Mouse (Mus musculus): Measurements from ENCODE around the gene Ergic1. TPM values are rescaled to one million over a fixed set of nuclear protein-coding genes. Genes with fewer than 3 reads are reported as not detected.

Ergic1 gene
- polyA plus RNA-seq, 1 experiment from 2014 or later, result 99.9 TPM

DNA sequence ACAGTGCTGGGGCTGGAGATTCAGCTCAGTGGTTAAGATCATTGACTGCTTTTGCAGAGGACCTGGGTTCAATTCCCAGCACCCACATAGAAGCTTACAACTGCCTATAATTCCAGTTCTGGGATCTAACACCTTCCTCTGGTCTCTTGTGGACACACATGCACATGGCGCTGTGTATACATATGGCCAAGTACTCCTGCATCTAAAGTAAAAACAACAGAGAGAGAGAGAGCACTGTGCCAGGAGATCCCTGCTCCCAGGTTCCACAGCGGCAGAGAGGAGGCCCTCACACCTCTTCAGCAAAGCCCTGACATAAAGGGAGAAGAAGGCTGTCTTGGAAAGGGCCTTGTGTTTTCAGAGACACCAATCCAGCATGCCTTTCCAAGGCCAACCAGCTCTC lies 82.7 kb downstream of the Ergic1 start:
- Histone ChIP-seq H3K27ac (peak overlapping the region; percentile 68), H3K9me3 (no peaks in the 10 kb centered on the region), H3K4me1 (peaks cover 16% of the 10 kb centered on the region), H3K4me3 (replicated peaks) (no peak overlapping the region), H3K9ac (no peak overlapping the region), H3K36me3 (replicated peaks) (peaks cover 97% of the 10 kb centered on the region), H3K27me3 (no peaks in the 10 kb centered on the region), H3K4me2 (no peak overlapping the region)
- WGBS, result 92% methylated on average over 2 of the region's 2 CpGs
- ATAC-seq (ENCODE audit: low FRiP score), result no peak

GRCm38 (mm10) chr17:26644509-26645410 lies 83.5 kb downstream of the Ergic1 start:
- Histone ChIP-seq H3K9ac (no peak overlapping the region), H3K4me1 (peaks cover 16% of the 10 kb centered on the region), H3K4me3 (replicated peaks) (no peak overlapping the region), H3K27ac (peak overlapping the region; percentile 68), H3K4me2 (no peak overlapping the region), H3K9me3 (no peaks in the 10 kb centered on the region), H3K36me3 (replicated peaks) (peaks cover 97% of the 10 kb centered on the region), H3K27me3 (no peaks in the 10 kb centered on the region)
- ATAC-seq (ENCODE audit: low FRiP score), result peak; percentile 81
- 63% methylated on average over 9 of the region's 9 CpGs for WGBS

DNA sequence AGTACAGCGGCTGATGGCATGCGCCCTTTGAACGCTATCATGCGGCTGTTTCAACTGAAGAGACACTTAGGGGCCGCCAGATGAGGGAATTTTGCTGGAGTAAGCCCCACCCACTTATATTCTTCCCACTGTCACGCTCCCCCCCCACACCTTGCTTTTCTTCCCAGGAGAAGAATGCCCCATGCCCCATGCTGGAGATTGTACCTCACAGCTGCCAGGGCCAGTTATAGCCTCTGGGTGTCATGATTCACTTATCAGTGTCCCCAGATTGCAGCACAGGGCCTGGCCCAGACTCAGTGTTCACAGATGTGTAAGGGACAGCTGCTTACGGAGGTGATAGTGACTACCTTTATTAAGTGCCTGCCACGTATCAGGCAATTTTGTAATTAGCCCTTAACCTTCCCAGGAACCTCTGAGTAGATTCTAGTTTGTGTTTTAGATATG lies 84.1 kb downstream of the Ergic1 start:
- peaks cover 16% of the 10 kb centered on the region for H3K4me1 ChIP-seq
- H3K27ac ChIP-seq, result peak overlapping the region; percentile 25; the same call in 1 of the 2 replicates
- H3K9me3 ChIP-seq, result no peaks in the 10 kb centered on the region
- H3K36me3 ChIP-seq (replicated peaks), result peaks cover 95% of the 10 kb centered on the region
- no peak overlapping the region for H3K4me3 ChIP-seq (replicated peaks)
- no peaks in the 10 kb centered on the region for H3K27me3 ChIP-seq
- no peak overlapping the region for H3K9ac ChIP-seq
- peak; percentile 15; the same call in 1 of the 2 replicates for ATAC-seq (ENCODE audit: low FRiP score)
- H3K4me2 ChIP-seq, result no peak overlapping the region
- WGBS, result 86% methylated on average over 8 of the region's 8 CpGs

DNA sequence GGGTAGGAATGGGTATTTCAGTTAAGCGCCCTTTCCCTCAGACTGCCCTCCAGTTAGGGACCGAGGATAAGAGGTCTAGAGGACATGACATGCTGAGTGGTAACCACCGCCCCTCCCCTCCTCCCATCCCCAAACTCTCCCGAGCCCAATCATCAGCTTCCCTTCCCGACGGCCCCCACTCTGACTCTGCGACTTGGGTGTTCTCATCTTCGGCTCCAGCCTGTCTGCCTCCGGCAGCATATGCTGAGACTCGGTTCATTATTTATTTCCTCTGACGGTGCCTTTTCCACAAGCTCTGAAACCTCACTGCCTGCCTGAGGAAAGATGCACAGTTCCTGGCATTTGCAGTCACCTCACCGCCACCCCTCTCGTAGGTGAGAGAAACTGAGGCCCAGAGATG lies 86.0 kb downstream of the Ergic1 start:
- no peak overlapping the region for H3K9ac ChIP-seq
- H3K4me3 ChIP-seq (replicated peaks), result no peak overlapping the region
- ATAC-seq (ENCODE audit: low FRiP score), result no peak
- no peak overlapping the region for H3K27ac ChIP-seq
- no peaks in the 10 kb centered on the region for H3K9me3 ChIP-seq
- peaks cover 16% of the 10 kb centered on the region for H3K4me1 ChIP-seq
- H3K27me3 ChIP-seq, result no peaks in the 10 kb centered on the region
- H3K4me2 ChIP-seq, result no peak overlapping the region
- peaks cover 85% of the 10 kb centered on the region for H3K36me3 ChIP-seq (replicated peaks)
- WGBS, result 81% methylated on average over 13 of the region's 13 CpGs

GRCm38 (mm10) chr17:26649565-26649964 lies 88.3 kb downstream of the Ergic1 start:
- peaks cover 10% of the 10 kb centered on the region; the same call in 1 of the 2 replicates for H3K4me1 ChIP-seq
- peaks cover 85% of the 10 kb centered on the region for H3K36me3 ChIP-seq (replicated peaks)
- H3K9ac ChIP-seq, result no peak overlapping the region
- no peaks in the 10 kb centered on the region for H3K27me3 ChIP-seq
- no peak overlapping the region for H3K27ac ChIP-seq
- no peaks in the 10 kb centered on the region for H3K9me3 ChIP-seq
- WGBS, result 87% methylated on average over 4 of the region's 4 CpGs
- H3K4me3 ChIP-seq (replicated peaks), result no peak overlapping the region
- no peak for ATAC-seq (ENCODE audit: low FRiP score)
- no peak overlapping the region for H3K4me2 ChIP-seq

- Histone ChIP-seq H3K9me3 (no peaks in the 10 kb centered on the region), H3K27ac (no peak overlapping the region), H3K4me3 (replicated peaks) (no peak overlapping the region), H3K27me3 (no peaks in the 10 kb centered on the region), H3K36me3 (replicated peaks) (peaks cover 85% of the 10 kb centered on the region), H3K9ac (no peak overlapping the region), H3K4me2 (no peak overlapping the region), H3K4me1 (no peaks in the 10 kb centered on the region)
- 83% methylated on average over 14 of the region's 14 CpGs for WGBS
- ATAC-seq (ENCODE audit: low FRiP score), result no peak
Observed at GRCm38 (mm10) chr17:26650451-26651363, 89.4 kb downstream of the Ergic1 start.

- H3K9ac ChIP-seq, result no peak overlapping the region
- no peak for ATAC-seq (ENCODE audit: low FRiP score)
Observed at GRCm38 (mm10) chr17:26658854-26659572, 97.7 kb downstream of the Ergic1 start.

DNA sequence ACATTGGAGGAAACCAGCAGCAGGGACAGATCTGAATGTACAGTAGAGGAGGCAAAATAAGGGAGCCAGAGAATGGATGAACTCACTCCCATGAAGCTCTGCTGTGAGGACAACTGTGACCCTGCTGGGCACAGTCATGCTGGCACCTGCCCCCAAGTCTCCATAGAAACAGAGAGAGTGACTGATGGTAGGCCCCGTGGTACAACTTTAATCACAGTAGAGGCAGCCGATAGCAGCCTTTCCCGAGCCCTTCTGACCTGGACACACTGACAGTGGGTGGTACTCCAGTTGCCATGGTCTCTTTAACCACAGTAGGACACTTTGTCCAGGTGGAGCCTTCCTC lies 98.3 kb downstream of the Ergic1 start:
- WGBS, result 71% methylated on average over 3 of the region's 3 CpGs
- Histone ChIP-seq H3K27ac (no peak overlapping the region), H3K36me3 (replicated peaks) (peaks cover 26% of the 10 kb centered on the region), H3K9ac (no peak overlapping the region), H3K4me2 (no peak overlapping the region), H3K4me3 (replicated peaks) (no peak overlapping the region), H3K27me3 (peaks cover 3% of the 10 kb centered on the region; the same call in 1 of the 2 replicates), H3K4me1 (peaks cover 15% of the 10 kb centered on the region), H3K9me3 (no peaks in the 10 kb centered on the region)
- no peak for ATAC-seq (ENCODE audit: low FRiP score)

More at GRCm38 (mm10) chr17:26658854-26659572, 97.7 kb downstream of the Ergic1 start:
- H3K4me2 ChIP-seq, result no peak overlapping the region
- WGBS, result 43% methylated on average over 21 of the region's 21 CpGs
- no peak overlapping the region for H3K27ac ChIP-seq
- H3K9me3 ChIP-seq, result no peaks in the 10 kb centered on the region
- peaks cover 3% of the 10 kb centered on the region; the same call in 1 of the 2 replicates for H3K27me3 ChIP-seq
- peaks cover 31% of the 10 kb centered on the region for H3K36me3 ChIP-seq (replicated peaks)
- peaks cover 14% of the 10 kb centered on the region for H3K4me1 ChIP-seq
- no peak overlapping the region for H3K4me3 ChIP-seq (replicated peaks)

DNA sequence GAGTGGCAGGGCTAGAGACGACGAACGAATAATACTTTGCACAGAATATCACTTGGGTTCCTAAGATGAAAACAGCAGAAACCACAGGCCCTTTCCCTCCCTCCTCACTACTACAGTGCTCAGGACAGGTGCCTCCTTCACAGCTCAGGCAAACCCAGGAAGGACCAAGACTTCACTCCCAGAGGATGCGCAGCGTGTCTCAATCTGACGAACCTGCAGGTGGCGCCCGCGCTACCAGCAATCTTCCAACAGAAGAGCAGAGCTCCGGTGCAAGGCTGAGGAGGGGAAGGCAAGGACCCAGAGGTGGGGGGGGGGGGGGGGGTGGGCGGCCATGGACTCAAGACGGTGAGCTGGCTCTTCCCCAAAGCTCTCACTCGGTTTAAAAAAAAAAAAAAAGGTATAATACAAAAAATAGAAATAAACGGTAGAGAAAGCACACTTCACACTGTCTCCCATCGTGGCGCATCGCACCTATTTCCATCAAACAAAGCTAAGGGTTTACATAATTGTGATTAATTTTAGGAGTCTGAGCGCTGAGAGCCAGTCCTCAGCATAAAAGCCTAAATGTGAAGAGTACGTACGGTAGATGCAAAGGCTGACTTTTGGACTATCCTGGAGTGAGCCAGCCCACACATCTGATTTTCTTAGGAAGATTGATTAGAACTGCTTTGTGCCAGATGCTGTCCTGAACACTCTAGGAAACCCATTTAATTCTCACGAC lies 99.1 kb downstream of the Ergic1 start:
- H3K4me2 ChIP-seq, result peak overlapping the region; percentile 22; the same call in 1 of the 2 replicates
- WGBS, result 27% methylated on average over 21 of the region's 21 CpGs
- no peaks in the 10 kb centered on the region for H3K9me3 ChIP-seq
- peaks cover 18% of the 10 kb centered on the region for H3K36me3 ChIP-seq (replicated peaks)
- no peak overlapping the region for H3K9ac ChIP-seq
- H3K4me3 ChIP-seq (replicated peaks), result no peak overlapping the region
- peaks cover 15% of the 10 kb centered on the region for H3K4me1 ChIP-seq
- ATAC-seq (ENCODE audit: low FRiP score), result peak; percentile 62
- no peak overlapping the region for H3K27ac ChIP-seq
- peaks cover 3% of the 10 kb centered on the region; the same call in 1 of the 2 replicates for H3K27me3 ChIP-seq

GRCm38 (mm10) chr17:26662204-26662603 lies 100.9 kb downstream of the Ergic1 start:
- no peak overlapping the region for H3K4me2 ChIP-seq
- H3K27ac ChIP-seq, result no peak overlapping the region
- peaks cover 3% of the 10 kb centered on the region; the same call in 1 of the 2 replicates for H3K27me3 ChIP-seq
- no peak overlapping the region for H3K4me3 ChIP-seq (replicated peaks)
- H3K9me3 ChIP-seq, result no peaks in the 10 kb centered on the region
- H3K4me1 ChIP-seq, result peaks cover 15% of the 10 kb centered on the region
- no peak overlapping the region for H3K9ac ChIP-seq
- ATAC-seq (ENCODE audit: low FRiP score), result no peak
- WGBS, result 88% methylated on average over 5 of the region's 5 CpGs
- H3K36me3 ChIP-seq (replicated peaks), result peaks cover 4% of the 10 kb centered on the region; the same call in 1 of the 2 replicates

DNA sequence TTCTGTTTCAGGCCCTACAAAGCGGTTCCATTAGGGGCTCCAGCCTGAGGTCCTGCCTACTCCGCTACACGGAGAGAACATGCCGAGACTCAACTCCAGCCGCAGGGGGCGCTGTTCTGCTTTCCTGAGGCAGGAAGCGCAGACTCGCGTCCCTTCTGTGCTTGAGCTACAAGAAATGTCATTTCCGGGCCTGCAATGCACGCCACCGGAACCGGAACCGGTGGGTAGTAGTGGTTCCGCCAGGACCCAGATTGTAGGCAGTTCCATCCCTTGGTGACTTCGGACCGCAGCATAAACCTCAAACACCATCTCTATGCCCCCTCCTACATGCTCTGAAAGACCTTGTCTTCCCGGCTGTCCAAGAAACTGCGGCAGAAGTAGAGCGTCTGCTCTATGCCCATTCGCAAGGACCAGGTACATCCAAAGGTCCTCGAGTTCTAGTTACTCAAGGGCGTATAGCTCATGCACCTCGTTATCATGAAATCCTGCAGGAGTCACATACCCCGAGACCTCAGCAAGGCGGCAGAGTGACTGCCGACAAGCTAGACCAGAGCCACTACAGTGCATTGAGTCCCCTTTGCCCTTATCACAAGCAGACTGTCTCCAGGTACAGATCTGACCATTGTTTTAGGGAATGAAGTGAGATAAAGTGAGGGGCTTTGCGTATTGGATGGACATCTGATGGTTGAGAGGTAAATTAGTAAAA lies 101.8 kb downstream of the Ergic1 start, which contains the start of gene Atp6v0e:
TSS of gene Atp6v0e (plus strand) at position 254 of the 706 bp plus-strand sequence.
- H3K4me3 ChIP-seq (replicated peaks), result peak within 1 kb of the TSS; percentile 65
- H3K4me2 ChIP-seq, result peak within 1 kb of the TSS; percentile 92
- H3K9me3 ChIP-seq, result no peaks in the 10 kb centered on the region
- H3K27me3 ChIP-seq, result peaks cover 3% of the 10 kb centered on the region; the same call in 1 of the 2 replicates
- no peak within 1 kb of the TSS for H3K27ac ChIP-seq
- WGBS, result 2% methylated on average over 28 of the region's 28 CpGs
- peak within 1 kb of the TSS; percentile 69 for H3K9ac ChIP-seq
- H3K36me3 ChIP-seq (replicated peaks), result no peaks in the 10 kb centered on the region
- H3K4me1 ChIP-seq, result peaks cover 15% of the 10 kb centered on the region
- ATAC-seq (ENCODE audit: low FRiP score), result peak; percentile 84

All from forebrain, embryonic 12.5 days (tissue).